Mouse (Mus musculus) gastrocnemius, postnatal 14 days (tissue): ENCODE measurements at regions not wholly inside any gene's neighbourhood (a gene's known extent, or its start where the extent isn't known, plus 50 kb on each side); places are given as distances from the start of the nearest gene placed in this dataset.

ENCODE experiments used
- DNase-seq: peaks from one replicate; pipeline ENCODE4 v3.0.0; 2021; ENCODE audit warnings: mixed read lengths
- intact Hi-C: fragments of 180-260 bp; cut with DNase I; formaldehyde crosslinking; loops from one replicate; pipeline ENCODE4 v1.15.1; 2025; ENCODE audit warnings: low total_unique reads

DNA sequence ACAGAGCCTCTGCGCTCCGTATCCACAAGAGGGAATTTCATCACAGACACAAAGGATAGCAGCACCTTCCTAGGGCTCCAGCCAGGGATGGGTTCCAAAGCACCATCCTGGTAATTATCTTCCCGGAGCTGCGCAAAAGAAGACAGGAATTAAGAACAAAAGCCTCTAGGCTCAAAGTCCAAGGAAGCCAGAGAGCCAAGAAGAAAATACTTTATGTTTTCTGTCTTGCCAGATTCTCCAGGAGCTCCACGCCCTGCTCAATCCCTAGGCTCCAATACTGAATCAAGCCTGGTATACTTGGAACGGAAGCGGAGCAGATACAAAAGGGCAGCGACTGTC lies 54.4 kb downstream of the Irf2bpl start:
- intact Hi-C loops, result loop anchor here (5.0 kb wide), 1 partner anchor 47 kb away; no protein-coding TSS in a partner anchor
- no peak for DNase-seq

DNA sequence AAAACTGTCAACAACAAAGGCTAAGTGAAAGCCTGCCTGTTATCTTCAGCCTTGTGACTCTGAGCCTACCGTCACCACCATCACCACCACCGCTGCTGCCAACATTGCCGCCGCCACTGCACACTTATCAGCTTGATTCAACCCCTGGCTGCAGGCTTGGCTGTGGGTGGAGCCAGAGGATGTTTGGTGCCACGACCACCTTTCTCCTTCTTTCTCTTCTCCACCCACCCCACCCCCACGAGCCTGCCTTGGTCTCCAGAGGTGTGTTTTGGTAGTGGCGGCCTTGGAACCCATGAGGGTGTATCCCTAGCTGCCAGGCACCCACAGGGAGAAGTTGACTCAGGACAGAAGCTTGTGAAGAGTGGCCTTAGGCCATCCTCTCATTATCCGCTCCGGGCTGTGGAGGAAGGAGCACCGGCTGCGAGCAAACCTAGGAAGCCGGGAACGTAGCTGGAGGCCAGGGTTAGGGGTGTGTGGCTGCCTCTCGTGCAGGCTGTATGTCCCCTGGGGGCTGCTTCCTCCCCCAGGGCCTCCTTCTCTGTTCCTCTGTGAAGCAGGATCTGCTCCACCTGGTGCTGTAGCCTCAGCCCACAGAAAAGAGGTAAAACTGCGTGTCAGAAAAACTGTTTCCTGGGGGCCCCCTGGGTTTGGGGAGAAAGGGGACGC lies 54.9 kb downstream of the Irf2bpl start:
- no peak for DNase-seq
- intact Hi-C loops, result loop anchor here (5.0 kb wide), 1 partner anchor 48 kb away; no protein-coding TSS in a partner anchor

DNA sequence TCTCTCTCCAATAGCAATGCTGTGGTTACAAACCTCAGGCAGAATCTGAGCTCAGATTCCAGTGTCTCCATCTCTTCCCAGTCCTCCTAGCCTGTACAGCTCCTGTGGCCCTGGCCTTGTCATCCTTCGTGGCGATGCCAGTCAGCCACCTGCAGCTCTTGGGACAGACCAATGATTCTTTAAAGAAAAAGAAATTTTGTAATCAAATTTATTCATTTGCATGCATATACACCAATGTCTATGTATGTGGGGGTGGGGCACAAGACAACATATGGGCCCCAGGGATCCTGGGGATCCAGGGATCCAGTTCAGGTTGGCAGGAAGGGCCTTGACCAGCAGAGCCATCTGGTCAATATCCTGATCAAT lies 57.4 kb downstream of the Irf2bpl start:
- intact Hi-C loops, result no loop called here
- DNase-seq, result no peak

DNA sequence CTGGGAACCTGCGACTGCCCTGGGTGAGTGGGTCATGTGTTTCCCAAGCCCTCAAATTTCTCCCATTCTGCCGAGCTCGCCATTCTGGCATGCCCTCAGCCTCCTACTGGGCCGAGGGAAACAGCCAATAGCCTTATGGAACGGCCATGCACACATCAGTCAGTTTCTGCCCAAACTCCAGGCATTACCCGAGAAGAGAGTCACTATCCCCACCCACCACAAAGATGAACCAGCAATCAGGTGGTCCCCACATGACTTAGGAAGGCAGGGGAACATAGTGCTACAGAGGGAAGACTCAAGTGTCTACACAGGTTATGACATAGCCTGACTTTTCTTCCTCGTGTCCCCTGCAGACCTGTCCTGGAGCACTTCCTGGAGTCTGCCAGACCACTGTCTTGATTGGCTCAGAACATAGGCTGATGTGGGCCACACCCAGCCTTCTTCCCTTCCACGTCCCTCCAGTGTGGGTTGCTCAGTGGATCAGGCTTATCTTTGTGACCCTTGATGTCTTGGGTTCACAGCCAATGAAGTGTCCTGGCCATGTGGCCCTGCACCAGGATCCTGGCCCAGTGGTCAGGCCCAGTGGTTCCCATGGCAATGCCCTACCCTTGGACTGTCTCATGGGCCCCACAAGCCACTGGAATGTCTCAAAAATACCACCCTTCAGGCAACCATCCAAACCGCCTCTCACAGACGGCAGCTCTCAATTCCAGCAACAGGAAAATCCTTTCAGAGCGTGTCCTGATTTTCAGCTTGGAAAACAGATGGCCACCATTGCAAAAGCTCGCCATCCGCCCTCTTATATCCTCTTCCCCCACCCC lies 58.0 kb downstream of the Irf2bpl start:
- intact Hi-C loops, result no loop called here
- no peak for DNase-seq

DNA sequence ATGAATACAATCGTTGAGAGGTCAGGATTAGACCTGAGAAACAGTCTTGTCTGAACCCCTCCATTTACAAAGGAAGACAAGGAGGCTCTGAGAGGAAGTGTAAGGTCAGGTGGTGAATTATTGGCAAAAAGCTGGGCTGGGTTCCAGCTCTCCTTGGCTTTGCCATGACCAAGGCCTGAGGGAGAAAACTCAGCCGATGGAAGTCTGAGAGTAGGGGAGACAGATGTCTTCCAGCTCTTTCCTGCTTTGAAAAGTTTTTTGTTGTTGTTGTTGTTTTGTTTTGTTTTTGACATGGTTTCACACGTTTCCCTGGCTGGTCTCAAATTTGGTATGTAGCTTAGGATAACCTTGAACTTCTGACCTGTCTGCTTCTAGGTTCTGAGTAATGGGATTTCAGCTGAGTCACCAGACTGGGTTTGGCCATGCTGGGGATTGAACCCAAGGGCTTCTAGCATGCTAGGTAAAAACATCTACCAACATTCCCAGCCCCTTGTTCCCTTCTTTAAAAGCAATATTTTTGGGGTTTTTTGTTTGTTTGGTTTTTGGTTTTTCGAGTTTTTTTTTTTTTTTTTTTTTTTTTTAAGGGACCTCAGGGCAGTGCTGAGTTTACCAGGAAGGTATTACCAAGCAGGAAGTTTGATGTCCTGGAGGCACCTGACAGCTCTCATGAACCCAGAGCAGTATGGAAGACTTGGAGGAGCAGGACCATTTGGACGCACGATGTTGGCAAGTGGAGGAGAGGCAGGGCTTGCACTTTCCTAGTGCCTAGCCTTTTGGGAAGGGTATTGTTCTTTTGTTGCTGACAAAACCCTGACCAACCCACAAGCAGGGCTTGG lies 58.8 kb downstream of the Irf2bpl start:
- DNase-seq, result no peak
- intact Hi-C loops, result no loop called here

DNA sequence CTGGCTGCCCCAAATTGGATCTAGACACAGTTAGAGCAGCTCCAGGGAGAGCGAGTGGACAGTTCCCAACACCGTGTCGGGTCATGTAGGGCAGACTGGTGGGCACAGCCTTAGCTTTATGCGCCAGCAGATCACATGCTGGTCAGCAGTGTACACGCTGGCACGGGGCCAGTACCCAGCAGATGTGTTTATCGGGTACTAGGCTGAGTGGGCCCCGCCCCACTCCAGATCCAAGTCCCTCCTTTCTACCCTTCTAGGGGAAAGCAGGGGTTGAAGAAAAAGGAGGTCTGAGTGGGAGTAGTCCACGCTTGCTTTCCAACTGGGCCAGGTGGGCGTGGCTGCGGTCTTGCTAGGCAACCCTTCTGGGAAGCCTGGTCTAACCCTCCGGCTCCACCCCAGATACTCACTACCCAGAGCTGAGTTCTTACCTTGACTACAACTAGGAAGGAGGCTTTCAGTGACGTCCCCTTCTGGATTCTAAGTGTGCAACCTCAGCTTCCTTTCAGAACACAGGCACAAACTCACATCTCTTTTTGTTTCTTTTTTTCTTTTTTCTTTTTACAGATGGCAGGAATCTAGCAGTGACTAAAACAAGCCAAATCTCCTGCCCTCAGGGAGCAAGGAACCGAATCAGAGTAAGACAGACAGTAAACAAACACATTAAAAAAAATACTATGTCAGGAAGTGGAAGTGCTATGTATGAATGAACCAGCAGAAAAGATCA lies 59.6 kb downstream of the Irf2bpl start:
- intact Hi-C loops, result no loop called here
- peak; percentile 92 for DNase-seq

DNA sequence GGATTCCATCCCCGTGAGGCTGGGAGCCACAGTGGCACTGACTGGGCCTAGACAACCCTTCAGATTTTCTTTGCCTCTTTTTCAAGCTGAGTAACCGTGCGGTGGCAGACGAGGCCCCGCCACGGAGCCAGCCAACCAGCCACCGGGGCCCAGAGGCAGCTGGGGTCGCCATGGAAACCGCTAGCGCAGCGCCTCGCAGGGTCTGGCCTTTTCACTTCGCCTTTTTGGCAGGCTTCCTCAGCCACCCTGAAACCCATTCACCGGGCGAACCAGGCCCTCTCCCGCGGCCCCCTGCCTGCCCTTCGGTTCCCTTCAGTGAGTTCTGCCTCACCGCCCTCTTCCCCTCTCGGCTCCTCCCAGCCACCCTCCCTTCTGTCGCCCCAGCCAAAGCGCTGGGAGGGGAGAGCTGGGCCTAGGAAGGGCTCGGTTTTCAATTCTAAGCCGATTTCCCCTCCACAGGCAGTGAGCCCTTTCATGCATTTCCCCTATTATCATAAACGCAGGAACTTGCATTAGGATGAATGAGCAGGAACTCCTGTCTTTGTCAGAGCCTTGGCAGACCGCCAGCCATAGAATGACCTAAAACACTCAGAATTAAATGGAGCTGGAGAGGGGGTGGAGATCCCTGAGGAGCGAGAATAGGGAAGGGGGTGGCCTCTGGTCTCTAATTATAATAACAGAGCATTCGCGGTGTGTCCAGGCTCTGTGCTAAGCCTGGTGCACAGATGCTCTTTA lies 60.6 kb downstream of the Irf2bpl start:
- intact Hi-C loops, result no loop called here
- peak; percentile 92 for DNase-seq

DNA sequence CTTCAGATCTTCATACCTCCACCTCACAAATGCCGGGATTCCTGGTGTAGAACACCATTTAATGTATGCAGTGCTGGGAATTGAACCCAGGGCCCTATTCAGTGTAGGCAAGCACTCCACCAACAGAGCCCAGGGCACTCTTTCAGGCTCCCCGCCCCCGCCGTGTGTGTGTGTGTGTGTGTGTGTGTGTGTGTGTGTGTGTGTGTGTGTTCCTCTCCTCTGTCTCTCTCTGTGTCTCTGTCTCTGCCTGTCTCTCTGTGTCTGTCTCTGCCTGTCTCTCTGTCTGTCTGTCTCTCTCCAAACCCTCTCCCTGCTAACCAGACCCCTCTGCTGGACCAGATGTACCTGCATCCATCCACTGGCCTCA lies 61.1 kb downstream of the Irf2bpl start:
- intact Hi-C loops, result no loop called here
- no peak for DNase-seq

DNA sequence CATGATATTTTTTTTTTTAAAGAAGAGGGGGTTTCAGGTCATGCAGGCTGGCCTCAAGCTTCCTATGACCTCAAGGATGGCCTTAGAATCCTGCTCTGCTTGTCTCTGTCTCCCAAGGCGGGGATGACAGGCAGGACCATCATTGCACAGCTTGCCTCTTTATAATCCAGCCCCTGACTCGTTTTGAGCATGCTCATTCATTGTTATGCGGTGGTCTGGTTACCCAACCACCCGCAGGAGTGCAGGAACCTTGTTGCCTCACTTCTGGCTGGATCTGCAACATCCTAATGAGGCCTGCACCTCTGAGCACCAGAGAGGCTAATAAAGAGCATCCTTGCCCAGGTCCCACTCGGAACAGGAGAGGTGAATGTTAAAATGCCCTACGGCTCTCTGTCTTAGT lies 63.4 kb downstream of the Irf2bpl start:
- intact Hi-C loops, result no loop called here
- DNase-seq, result no peak

DNA sequence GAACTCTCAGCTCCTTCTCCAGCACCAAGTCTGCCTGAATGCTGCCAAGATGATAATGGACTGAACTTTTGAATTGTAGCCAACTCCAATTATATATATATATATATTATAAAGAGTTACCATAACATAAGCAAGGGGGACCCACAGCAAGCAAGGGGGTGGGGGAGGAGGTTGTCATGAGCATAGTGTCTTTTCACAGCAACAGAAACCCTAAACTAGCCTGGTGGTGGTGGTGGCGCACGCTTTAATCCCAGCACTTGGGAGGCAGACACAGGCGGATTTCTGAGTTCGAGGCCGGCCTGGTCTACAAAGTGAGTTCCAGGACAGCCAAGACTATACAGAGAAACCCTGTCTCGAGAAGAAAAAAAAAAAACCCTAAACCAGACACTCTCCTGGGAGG lies 65.0 kb downstream of the Irf2bpl start:
- no peak for DNase-seq
- intact Hi-C loops, result no loop called here

DNA sequence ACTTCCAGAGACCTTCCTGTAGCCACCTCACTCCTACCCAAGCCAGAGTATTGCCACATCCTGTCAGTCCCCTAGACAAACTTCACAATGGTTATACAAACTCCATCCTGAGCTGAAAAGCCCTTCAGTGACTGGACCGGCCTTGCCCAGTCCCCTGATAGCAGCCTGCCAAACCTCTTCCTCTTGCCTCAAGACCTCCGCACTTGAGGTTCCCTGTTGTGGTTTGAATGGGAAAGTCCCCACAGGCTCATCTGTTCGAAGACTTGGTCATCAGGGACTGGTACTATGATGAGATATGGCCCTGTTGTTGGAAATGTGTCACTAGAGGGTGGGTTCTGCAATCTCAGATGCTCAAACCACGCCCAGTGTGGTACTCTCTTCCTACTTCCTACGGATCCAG lies 65.4 kb downstream of the Irf2bpl start:
- no peak for DNase-seq
- intact Hi-C loops, result no loop called here

DNA sequence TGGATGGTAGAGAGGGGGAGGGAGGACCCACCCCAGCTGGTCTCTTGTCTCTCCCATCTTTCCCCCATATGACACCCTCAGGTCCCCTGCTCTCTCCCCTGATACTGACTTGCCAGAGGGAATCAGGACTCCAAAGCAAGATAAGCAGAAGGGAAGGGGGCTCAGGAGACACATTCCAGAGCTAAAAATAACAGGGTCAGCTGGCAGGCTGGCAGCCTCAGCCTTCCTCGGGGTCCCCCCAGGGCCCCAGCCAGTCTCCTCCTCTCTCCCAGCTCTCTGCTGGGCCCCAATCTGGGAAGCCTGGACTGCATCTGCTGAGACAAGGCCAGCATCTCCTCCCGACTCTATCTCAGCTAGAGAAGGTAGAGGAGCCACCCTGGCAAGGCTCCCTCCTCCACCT lies 66.4 kb downstream of the Irf2bpl start:
- no peak for DNase-seq
- intact Hi-C loops, result no loop called here

DNA sequence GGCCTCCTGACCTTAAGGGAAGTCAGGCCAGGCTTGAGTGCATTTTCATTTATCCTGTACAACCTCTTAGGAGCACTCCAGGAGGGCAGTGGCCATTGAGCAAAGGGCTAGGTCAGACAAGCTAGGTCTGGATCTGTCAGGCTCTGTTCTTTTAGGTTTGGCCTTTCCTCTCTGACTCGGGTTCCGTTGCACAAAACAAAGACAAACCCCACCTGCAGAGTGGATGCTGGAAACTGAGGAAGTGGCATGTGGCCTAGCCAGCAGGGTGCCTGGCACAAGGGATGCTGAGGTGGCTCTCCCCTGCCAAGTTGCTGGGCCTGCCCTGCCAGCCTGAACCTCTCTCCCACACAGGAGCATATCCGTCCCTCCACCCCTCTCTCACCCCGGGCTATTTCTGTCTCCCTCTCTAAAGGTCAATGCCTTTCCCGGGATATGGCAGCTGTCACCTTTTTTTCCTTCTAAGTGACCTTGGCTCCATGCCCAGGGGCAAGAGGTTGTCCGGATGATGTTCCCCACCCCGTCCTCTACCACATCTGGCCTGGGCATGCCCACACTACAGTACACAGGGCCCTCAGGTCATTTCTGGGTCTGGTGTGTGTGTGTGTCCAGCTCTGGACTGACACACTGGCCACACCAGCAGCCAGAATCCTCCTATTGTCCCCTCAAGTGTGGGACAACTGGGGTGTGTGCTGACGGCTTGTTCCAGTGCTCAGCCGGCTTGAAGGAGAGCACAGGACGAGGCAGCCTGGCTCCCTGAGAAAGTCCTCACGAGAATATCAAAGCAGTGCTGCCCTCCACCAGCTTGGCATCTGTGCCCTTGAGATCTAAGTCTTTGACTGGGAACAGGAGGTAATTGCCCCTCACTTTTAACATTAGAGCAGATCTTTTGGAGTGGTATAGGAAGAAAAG lies 67.6 kb downstream of the Irf2bpl start:
- DNase-seq, result peak; percentile 71
- intact Hi-C loops, result no loop called here

DNA sequence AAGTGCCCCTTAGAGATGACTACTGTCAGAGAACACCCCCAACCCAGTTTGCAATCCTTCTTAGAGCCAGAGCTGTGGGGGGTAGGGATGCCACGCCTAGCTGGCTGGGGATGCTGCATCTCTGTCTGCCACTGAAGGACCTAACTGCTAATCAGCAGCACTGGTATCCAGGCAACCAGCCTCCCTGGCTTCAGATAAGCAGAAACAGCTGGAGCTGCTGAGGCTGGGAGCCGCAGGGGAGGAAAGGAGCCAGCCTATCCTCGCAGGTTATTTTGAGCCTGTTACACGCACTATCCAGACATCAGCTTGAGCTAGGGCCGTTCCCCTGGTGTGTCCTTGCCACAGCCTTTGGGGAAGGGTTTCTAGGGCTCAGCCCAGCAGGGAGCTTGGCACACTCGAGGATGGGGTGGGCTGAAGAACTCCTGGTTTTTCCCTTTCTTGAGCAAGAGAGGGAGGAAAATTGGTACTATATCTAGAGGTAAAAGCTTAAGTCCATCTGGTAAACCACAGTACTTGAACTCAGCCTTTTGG lies 68.4 kb downstream of the Irf2bpl start:
- DNase-seq, result peak; percentile 82
- intact Hi-C loops, result no loop called here

DNA sequence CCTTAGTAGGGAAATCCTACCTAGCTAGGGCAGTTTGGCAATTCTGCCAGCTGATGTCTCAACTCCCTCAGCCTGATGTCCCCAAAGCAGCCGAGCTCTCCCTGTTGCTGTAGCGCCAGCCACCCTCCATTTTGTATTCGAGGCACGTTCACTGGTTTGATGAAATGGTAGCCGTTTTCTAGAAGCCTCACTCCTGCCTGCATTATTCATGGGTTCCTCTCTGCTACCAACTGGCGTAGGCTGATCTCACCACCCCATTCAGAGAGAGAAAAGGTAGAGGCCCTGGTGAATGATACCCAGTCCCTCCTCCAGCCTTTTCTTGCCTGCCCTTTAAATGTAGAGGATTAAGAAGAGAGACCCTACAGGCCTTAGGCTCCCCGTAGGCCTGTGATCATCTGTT lies 69.9 kb downstream of the Irf2bpl start:
- no peak for DNase-seq
- intact Hi-C loops, result no loop called here
